12 mouse cellular contexts compared by ENCODE assay signal in genomic region chrX:94420210-94420609, GRCm38 (mm10). TPM values are rescaled to one million over a fixed set of nuclear protein-coding genes. Genes with fewer than 3 reads are reported as not detected.
A peak's percentile ranks its signal among the peaks of the same experiment; 100 is the strongest.
DNase-seq lines count a peak whose midpoint lies in the region; ATAC-seq lines count a peak whose summit lies in the region.
"Had no signal": no experiment of that assay in that cellular context is flagged by ENCODE, and none has a peak within 500 bp of the region (broad histone marks: within the 10 kb centered on the region; RNA-seq: fewer than 3 reads in every experiment).

No protein-coding gene starts in this region.

- peaks cover 4% of the 10 kb centered on the region; the same call in 1 of the 2 replicates for H3K27me3 ChIP-seq in hindbrain, embryonic 11.5 days (ENCODE audit: control insufficient read depth, insufficient read depth, low read length)
- peaks cover 3% of the 10 kb centered on the region; the same call in 1 of the 2 replicates for H3K27me3 ChIP-seq in hindbrain, embryonic 16.5 days (replicated peaks; ENCODE audit: control insufficient read depth, insufficient read depth, low read length)
- peaks cover 3% of the 10 kb centered on the region; the same call in 1 of the 2 replicates for H3K27me3 ChIP-seq in midbrain, embryonic 14.5 days (ENCODE audit: control insufficient read depth, insufficient read depth, low read length)
- peaks cover 92% of the 10 kb centered on the region for H3K27me3 ChIP-seq in midbrain, embryonic 10.5 days (ENCODE audit: low read depth, poor library complexity, severe bottlenecking)
- H3K27me3 ChIP-seq in splenic B cell, adult 2 months (ENCODE audit: control insufficient read depth, insufficient read depth, low read length, poor library complexity, severe bottlenecking), result no peaks in the 10 kb centered on the region

- H3K4me2 ChIP-seq in hindbrain, embryonic 11.5 days (replicated peaks; ENCODE audit: low read depth, low read length), result no peak overlapping the region
- no peak overlapping the region for H3K4me2 ChIP-seq in hindbrain, embryonic 16.5 days (ENCODE audit: low read length)
- H3K4me2 ChIP-seq in midbrain, embryonic 14.5 days (ENCODE audit: low read length), result no peak overlapping the region

- no peaks in the 10 kb centered on the region for H3K4me1 ChIP-seq in hindbrain, embryonic 11.5 days (replicated peaks; ENCODE audit: control insufficient read depth, insufficient read depth, low read length)
- no peaks in the 10 kb centered on the region for H3K4me1 ChIP-seq in hindbrain, embryonic 16.5 days (ENCODE audit: control insufficient read depth, insufficient read depth, low read depth, low read length)
- no peaks in the 10 kb centered on the region for H3K4me1 ChIP-seq in midbrain, embryonic 14.5 days (ENCODE audit: control insufficient read depth, insufficient read depth, low read length)
- no peaks in the 10 kb centered on the region for H3K4me1 ChIP-seq in midbrain, embryonic 10.5 days
- H3K4me1 ChIP-seq: limb, embryonic 10.5 days had no signal

- H3K9me3 ChIP-seq in hindbrain, embryonic 11.5 days (ENCODE audit: control insufficient read depth, low read length), result no peaks in the 10 kb centered on the region
- H3K9me3 ChIP-seq in hindbrain, embryonic 16.5 days (ENCODE audit: control insufficient read depth, low read length), result no peaks in the 10 kb centered on the region
- H3K9me3 ChIP-seq in midbrain, embryonic 14.5 days (ENCODE audit: control insufficient read depth, low read length), result no peaks in the 10 kb centered on the region
- H3K9me3 ChIP-seq in midbrain, embryonic 10.5 days (replicated peaks), result no peaks in the 10 kb centered on the region
- H3K9me3 ChIP-seq: limb, embryonic 10.5 days had no signal

- H3K9ac ChIP-seq in hindbrain, embryonic 11.5 days (ENCODE audit: low read depth, low read length), result no peak overlapping the region
- H3K9ac ChIP-seq in hindbrain, embryonic 16.5 days (ENCODE audit: low read depth, low read length), result no peak overlapping the region
- no peak overlapping the region for H3K9ac ChIP-seq in midbrain, embryonic 14.5 days (replicated peaks; ENCODE audit: low read length)

- no peak for ATAC-seq in hindbrain, embryonic 11.5 days (ENCODE audit: low FRiP score)
- no peak for ATAC-seq in hindbrain, embryonic 16.5 days
- ATAC-seq in midbrain, embryonic 14.5 days (ENCODE audit: low FRiP score, low TSS enrichment), result no peak

- no peaks in the 10 kb centered on the region for H3K36me3 ChIP-seq in hindbrain, embryonic 11.5 days (ENCODE audit: control insufficient read depth, insufficient read depth, low read length)
- H3K36me3 ChIP-seq in hindbrain, embryonic 16.5 days (ENCODE audit: control insufficient read depth, insufficient read depth, low read length), result no peaks in the 10 kb centered on the region
- H3K36me3 ChIP-seq in midbrain, embryonic 14.5 days (ENCODE audit: control insufficient read depth, insufficient read depth, low read length), result peaks cover 9% of the 10 kb centered on the region; the same call in 1 of the 2 replicates
- peaks cover 21% of the 10 kb centered on the region for H3K36me3 ChIP-seq in midbrain, embryonic 10.5 days
- H3K36me3 ChIP-seq in splenic B cell, adult 2 months (ENCODE audit: control insufficient read depth, insufficient read depth, low read length, poor library complexity, severe bottlenecking), result no peaks in the 10 kb centered on the region

- 95% methylated on average over 2 of the region's 2 CpGs for WGBS in hindbrain, embryonic 11.5 days
- 92% methylated on average over 2 of the region's 2 CpGs for WGBS in hindbrain, embryonic 16.5 days
- WGBS in midbrain, embryonic 14.5 days, result 89% methylated on average over 2 of the region's 2 CpGs
- WGBS in midbrain, embryonic 10.5 days, result 90% methylated on average over 2 of the region's 2 CpGs

- peak; percentile 12 for DNase-seq in hindbrain, embryonic 11.5 days (ENCODE audit: low spot score)
- peak; percentile 19 for DNase-seq in midbrain, embryonic 14.5 days
- DNase-seq in midbrain, embryonic 10.5 days (ENCODE audit: low spot score), result no peak
- peak; percentile 20 for DNase-seq in ZHBTc4 (ENCODE audit: low read depth, low spot score)
- peak; percentile 3 for DNase-seq in splenic B cell, adult 2 months (ENCODE audit: low read depth, low spot score)
- no peak for DNase-seq in T-cell, adult 2 months (ENCODE audit: low spot score)
- DNase-seq: heart, postnatal 14 days; kidney, adult 8-10 months; lung, postnatal 14 days had no signal

- no peak overlapping the region for H3K4me3 ChIP-seq in hindbrain, embryonic 11.5 days (ENCODE audit: low read depth, low read length)
- no peak overlapping the region for H3K4me3 ChIP-seq in hindbrain, embryonic 16.5 days (ENCODE audit: low read length)
- H3K4me3 ChIP-seq in midbrain, embryonic 14.5 days (replicated peaks; ENCODE audit: low read depth, low read length), result no peak overlapping the region
- no peak overlapping the region for H3K4me3 ChIP-seq in midbrain, embryonic 10.5 days
- H3K4me3 ChIP-seq: limb, embryonic 10.5 days; myocyte had no signal

- H3K27ac ChIP-seq in hindbrain, embryonic 11.5 days (ENCODE audit: low read depth, low read length), result no peak overlapping the region
- no peak overlapping the region for H3K27ac ChIP-seq in hindbrain, embryonic 16.5 days (ENCODE audit: low read depth, low read length)
- H3K27ac ChIP-seq in midbrain, embryonic 14.5 days (replicated peaks; ENCODE audit: low read depth, low read length), result no peak overlapping the region
- H3K27ac ChIP-seq in midbrain, embryonic 10.5 days (replicated peaks), result no peak overlapping the region
- H3K27ac ChIP-seq: limb, embryonic 10.5 days had no signal

RNA-seq across cellular contexts. Expression of gene Apoo, which starts 53.3 kb away (rescaled TPM):
- 123 and 127 TPM in 2 replicates for polyA plus RNA-seq in hindbrain, embryonic 11.5 days (2014; fragmentation: Nextera tagmentation; extraction: Ambion mirVana)
- polyA plus RNA-seq in hindbrain, embryonic 16.5 days (2015; fragmentation: Nextera tagmentation; extraction: Ambion mirVana), result 130 and 131 TPM in 2 replicates
- polyA plus RNA-seq in midbrain, embryonic 14.5 days (2014; fragmentation: Nextera tagmentation; extraction: Ambion mirVana), result 127 and 150 TPM in 2 replicates
- 109 and 112 TPM in 2 replicates for polyA plus RNA-seq in midbrain, embryonic 10.5 days (2016; fragmentation: Nextera tagmentation; extraction: Ambion mirVana)

RNA-seq across cellular contexts. Expression of gene Fam90a1b, which starts 53.6 kb away (rescaled TPM):
- 0.25 TPM in 1 of 2 replicates, not detected in the other for polyA plus RNA-seq in hindbrain, embryonic 11.5 days (2014; fragmentation: Nextera tagmentation; extraction: Ambion mirVana)
- polyA plus RNA-seq in hindbrain, embryonic 16.5 days (2015; fragmentation: Nextera tagmentation; extraction: Ambion mirVana), result 0.13 and 0.14 TPM in 2 replicates
- 0.09 and 0.28 TPM in 2 replicates for polyA plus RNA-seq in midbrain, embryonic 14.5 days (2014; fragmentation: Nextera tagmentation; extraction: Ambion mirVana)
- polyA plus RNA-seq in midbrain, embryonic 10.5 days (2016; fragmentation: Nextera tagmentation; extraction: Ambion mirVana), result 0.12 and 0.20 TPM in 2 replicates
- polyA plus RNA-seq: myocyte had no signal

Comparison
In these comparisons a context has a peak if more than half of its experiments do, and no peak if none do; other contexts are left out.
1. DNase-seq: peak in hindbrain, embryonic 11.5 days (single experiment), midbrain, embryonic 14.5 days (single experiment), ZHBTc4 (single experiment) and splenic B cell, adult 2 months (single experiment); none in midbrain, embryonic 10.5 days (single experiment) and T-cell, adult 2 months (single experiment).